Mouse (Mus musculus): Measurements from ENCODE around the gene Igsf9.

The Igsf9 gene

DNA sequence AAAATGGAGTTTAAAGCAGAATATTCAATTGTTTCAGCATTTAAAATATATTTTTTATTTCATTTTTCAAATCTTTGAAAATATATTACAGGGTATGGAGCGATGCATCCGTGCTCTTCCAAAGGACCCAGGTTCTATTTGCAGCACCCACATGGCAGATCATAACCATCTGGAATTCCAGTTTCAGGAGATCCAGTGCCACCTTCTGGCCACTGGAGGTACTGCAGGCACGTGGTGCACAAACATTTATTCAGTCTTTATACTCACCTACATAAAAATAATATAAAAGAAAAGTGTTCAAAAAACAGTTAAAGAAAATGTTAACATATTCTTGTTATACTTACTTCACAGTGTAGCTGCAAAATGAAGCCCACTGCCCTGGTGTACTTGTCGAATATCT, 36.4 kb downstream of the Igsf9 start:
- in situ Hi-C loops (cut with MboI), result no loop called here

DNA sequence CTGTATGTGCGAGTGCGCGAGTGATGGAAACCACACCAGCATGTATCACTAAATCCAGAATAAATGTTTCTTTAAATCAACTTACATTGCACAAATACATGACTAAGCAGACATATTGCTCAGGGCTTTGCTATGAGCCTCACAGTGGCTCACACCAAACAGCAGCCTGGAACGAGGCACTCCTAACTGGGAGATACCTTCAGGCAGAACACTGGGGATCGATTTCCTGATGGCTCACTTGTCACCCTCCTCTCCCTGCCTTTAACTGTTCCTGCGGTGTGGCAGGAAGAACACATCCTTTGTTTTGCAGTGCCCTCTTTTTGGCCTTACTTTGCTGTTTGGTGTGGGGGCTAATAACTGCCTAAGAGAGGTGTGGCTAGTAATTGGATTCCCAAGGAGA, 38.1 kb downstream of the Igsf9 start:
- in situ Hi-C loops (cut with MboI), result loop anchor here (10.0 kb wide), 1 partner anchor 115 kb away; the partner anchor contains the start of gene Dusp23

DNA sequence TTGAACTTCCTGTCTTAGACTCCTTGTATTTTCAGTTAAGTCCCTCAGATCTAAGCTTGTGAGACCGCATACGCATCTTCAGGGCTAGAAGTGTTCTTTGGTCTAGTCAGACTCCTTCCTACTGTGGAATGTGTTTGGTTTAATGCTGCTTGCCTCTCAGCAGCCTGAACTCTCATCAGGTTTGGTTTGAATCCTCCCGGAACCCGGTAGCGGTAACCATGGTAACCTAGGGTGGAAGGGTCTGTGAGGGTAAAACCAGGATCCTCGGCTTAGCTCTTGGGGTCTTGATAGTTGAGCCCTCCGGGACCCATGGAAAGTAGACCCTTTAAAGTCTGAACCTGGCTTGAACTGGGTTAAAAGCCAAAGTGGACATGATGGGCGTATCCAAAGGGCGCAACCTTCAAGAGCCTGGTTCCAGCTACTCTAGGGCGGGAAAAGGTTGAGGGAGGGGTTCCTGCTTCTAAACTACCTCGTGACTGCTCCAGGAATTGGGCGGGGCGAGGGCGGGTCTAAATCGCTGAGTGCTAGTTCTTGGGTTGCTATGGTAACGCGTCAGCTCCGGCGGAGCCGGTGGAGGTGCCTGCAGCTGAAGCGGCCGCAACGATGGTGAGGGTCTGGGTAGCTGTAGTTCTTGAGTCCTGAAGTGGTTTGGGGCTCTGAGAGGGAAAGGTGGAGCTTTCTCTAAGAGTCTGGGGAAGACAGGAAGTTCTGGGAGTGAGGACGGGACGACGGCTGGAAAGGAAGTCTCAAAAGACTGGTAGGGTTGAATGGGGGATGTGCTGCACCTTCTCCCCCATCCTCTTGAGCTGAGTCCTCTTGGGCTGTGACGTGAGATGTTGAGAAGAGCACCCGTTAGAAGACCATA, 39.2 kb downstream of the Igsf9 start, which contains the start of gene Cfap45:
Gene Cfap45 (plus strand): TSS at position 226 of the 865 bp plus-strand sequence.
- in situ Hi-C loops (cut with MboI), result loop anchor here (10.0 kb wide), 1 partner anchor 114 kb away; the partner anchor contains the start of gene Dusp23

DNA sequence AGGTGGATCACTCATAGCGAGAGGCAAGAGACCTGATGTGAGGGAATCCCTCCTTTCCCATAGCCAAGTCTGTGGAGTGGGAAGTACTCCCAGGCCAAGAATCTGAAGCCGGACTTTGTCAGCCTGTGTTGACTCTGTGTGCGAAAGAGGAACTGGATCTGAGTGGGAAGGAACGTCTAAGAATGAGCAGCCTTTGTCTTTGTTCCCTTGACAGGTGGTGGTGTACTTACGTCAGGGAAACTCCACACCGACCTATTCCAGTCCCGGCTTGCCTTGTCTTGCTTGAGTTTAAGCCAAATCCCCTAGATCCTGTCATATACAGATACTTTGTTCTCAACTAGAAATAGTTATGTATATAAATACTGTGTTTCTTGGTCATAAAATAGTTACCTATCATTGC, 40.9 kb downstream of the Igsf9 start:
- in situ Hi-C loops (cut with MboI), result loop anchor here (10.0 kb wide), 1 partner anchor 112 kb away; the partner anchor contains the start of gene Dusp23

DNA sequence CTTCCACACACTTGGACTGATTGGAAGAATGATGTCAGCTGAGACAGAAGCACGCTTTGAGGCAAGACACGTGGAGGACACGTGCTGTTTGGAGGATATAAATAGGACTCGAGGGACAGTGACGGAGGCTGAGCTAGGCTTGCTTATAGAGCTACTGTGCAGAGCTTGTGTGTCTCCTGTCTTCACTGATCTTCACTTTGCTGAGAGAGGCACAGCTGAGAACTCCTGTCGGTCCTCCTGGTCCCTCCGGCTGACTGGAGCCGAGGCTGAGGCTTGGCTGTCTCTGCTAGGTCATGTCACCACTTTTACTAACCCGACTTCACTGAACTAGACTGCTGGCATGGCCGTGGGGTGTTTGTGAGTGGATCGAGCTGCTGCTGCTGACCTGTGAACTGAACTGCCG, 42.1 kb downstream of the Igsf9 start:
- in situ Hi-C loops (cut with MboI), result loop anchor here (10.0 kb wide), 1 partner anchor 111 kb away; the partner anchor contains the start of gene Dusp23

DNA sequence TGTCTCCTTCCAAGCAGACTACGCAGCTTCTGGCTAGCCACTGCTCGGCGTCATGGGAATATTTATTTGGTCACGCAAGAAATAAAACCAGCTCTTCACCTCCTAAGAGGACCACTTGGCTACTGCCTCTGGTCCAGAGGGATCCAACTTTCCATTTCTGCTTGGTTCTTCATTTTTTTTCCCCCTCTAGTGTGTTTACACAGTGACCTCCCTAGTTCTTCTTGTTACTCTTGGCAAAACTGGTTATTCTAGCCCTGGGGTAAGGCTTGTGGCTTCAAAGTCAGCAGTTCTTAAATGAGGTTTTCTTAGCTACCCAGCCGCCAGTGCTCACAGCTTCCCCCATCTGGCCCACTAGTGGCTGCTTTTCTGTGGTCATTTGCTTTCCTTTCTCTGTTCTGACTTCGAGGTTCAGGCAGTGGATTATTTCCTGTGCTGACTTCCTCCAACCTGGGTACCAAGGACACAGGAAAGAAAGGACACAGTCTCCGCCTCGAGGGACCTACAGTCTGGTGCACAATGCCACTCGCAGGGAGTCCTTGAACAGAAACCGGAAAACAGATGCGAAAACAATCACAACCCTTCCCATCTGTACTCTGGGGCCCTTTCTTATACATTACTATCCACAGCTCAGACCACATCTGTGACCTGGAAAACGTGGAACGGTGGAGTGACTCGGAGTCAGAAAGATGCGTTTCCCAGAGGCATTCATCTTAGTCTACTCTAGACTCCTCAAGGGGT, 43.6 kb downstream of the Igsf9 start:
- in situ Hi-C loops (cut with MboI), result loop anchor here (10.0 kb wide), 1 partner anchor 110 kb away; the partner anchor contains the start of gene Dusp23

GRCm38 (mm10) chr1:172525971-172526370, 44.4 kb downstream of the Igsf9 start:
- in situ Hi-C loops (cut with MboI), result loop anchor here (10.0 kb wide), 1 partner anchor 109 kb away; the partner anchor contains the start of gene Dusp23

GRCm38 (mm10) chr1:172526380-172527081, 44.9 kb downstream of the Igsf9 start:
- in situ Hi-C loops (cut with MboI), result loop anchor here (10.0 kb wide), 1 partner anchor 108 kb away; the partner anchor contains the start of gene Dusp23

DNA sequence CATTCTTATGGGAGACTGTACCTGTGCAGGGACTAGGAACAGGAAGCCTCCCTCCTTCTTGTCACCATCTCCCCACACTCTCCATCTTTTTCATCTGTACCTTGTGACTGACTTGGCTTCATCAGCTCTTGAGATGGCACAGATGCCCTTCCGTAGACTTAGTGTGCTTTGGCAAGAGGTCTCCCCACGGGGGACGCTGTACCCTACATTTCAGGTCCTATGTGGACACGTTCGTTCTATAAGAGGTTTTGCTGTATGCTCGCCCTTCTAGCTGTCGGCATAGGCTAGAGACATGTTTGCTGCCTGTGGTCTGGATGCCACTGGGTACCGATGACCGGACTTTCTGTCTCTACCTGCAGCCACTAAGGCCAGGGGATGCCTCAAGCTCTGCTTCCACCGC, 45.8 kb downstream of the Igsf9 start:
- in situ Hi-C loops (cut with MboI), result loop anchor here (10.0 kb wide), 1 partner anchor 107 kb away; the partner anchor contains the start of gene Dusp23

DNA sequence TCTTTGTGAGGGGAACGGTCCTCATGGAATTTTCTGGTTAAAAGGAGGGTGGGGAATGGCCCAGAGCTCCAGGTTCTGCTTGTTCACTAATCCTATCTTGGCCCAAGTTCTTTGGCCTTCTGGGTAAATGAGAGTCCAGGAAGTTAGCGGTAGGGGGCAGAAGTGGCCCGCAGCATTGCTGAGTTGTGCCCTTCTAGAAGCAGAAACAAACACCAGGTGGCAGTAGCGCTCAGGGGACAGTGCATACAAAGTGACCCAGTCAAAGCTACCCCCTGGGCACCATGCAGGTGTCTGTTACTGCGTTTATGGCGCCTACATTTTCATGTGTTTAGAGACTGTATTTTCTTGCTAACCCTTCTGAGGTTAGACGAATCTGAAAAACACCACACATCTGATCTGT, 47.1 kb downstream of the Igsf9 start:
- in situ Hi-C loops (cut with MboI), result loop anchor here (10.0 kb wide), 1 partner anchor 106 kb away; the partner anchor contains the start of gene Dusp23

DNA sequence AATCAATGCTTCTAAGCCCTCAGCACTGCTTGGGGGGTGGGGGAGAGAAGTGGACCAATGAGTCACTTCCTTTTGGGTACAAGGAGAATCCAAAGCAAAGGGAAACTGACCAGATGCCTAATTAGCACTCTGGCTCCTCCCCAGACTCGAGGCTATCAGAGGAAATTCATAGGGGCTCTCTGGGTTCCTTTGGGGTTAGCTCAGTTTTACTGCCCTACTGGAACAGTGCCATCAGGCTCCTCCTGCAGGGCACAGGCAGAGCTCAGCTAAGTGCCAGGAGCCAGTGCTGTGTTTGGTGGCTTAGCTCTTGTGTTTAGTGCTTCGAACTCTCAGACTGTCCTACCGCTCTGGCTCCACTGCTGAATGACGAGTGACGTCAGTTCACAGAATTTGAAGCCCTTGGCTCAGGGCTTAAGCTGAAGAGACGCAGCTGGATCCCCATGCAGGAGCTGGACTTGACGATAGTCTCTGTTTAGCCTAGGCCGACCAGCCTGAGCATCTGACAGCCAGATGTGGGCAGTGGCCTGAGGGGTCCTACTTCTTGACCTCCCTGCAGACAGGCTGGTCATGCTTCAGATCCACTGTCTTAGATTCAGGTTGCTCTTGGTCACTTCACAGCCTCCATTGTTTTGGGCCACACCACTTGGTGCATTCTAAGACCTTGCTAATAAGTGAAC, 49.1 kb downstream of the Igsf9 start:
- in situ Hi-C loops (cut with MboI), result no loop called here

DNA sequence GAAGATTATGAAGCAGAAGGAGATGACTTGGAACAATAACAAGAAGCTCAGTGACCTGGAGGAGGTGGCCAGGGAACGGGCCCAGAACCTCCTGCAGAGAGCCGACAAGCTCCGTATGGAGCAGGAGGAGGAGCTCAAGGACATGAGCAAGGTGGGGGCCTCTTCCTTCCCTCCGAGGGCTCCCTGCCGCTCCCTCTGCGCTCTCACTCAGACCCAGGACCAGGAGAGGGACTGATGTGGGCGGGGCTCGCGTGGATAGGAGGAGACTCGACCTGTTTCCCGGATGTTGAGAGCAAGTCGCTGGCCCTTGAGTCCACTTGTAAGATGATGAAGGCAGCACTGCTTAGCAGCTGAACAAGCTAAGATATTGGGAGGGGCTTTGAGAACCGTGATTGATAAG, 51.0 kb downstream of the Igsf9 start:
- in situ Hi-C loops (cut with MboI), result no loop called here

- in situ Hi-C loops (cut with MboI), result no loop called here
Measured at GRCm38 (mm10) chr1:172535116-172535515, 53.5 kb downstream of the Igsf9 start.

- in situ Hi-C loops (cut with MboI), result no loop called here
Measured at GRCm38 (mm10) chr1:172539827-172540226, 58.2 kb downstream of the Igsf9 start.

GRCm38 (mm10) chr1:172540283-172540820, 58.8 kb downstream of the Igsf9 start:
- in situ Hi-C loops (cut with MboI), result no loop called here

DNA sequence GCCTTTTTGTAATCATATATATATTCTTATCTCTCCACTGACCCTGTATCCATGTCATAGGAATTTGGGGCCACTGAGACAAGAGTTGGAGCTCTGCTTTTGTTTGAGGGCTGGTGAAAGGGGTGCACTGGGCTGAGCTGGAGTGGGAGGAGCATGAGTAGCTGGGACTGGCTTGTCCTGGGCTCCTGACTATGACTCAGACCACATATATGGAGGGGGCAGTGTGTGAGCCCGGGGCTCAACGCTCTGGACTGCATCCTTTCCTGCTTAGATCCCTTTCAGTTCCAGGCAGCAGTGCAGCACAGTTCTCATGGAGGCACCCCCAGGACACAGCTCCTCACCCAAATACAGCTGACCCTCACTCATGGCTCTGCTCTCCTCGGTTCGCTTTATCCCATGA, 64.5 kb downstream of the Igsf9 start:
- in situ Hi-C loops (cut with MboI), result no loop called here
